Mouse (Mus musculus): ENCODE measurements around the gene Hoxb3. TPM values are rescaled to one million over a fixed set of nuclear protein-coding genes. Genes with fewer than 3 reads are reported as not detected.
A peak's percentile ranks its signal among the peaks of the same experiment; 100 is the strongest.

Gene Hoxb3
- polyA plus RNA-seq, 1 experiment from 2014 or later: 13.9 TPM

DNA sequence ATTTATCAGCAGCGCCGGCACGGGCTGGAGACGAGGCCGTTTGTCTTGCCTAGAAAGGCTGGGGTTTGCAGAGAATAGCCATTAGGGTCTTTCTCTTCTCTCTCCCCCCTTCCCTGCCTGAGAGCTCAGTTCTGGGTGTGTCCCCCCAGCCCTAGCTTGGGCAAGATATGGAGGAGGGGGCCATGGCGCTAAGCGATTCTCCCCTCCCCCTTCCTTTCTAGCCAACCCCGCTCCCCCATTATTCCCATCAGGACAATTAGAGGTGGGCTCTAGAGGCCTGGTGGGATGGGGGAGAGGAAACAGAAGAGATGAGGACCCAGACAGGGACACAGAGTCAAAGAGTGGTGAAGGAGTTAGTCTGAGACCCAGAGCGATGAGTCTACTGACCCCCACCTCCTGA lies 35.7 kb upstream of the Hoxb3 start:
- Histone ChIP-seq H3K9ac (replicated peaks; ENCODE audit: low read depth, low read length) (peak overlapping the region; percentile 100), H3K36me3 (ENCODE audit: control insufficient read depth, insufficient read depth, low read length) (peaks cover 6% of the 10 kb centered on the region; the same call in 1 of the 2 replicates), H3K27me3 (ENCODE audit: control insufficient read depth, insufficient read depth, low read length) (no peaks in the 10 kb centered on the region), H3K9me3 (ENCODE audit: control insufficient read depth, low read length) (no peaks in the 10 kb centered on the region), H3K27ac (ENCODE audit: low read depth, low read length) (peak overlapping the region; percentile 100), H3K4me2 (ENCODE audit: low read depth, low read length) (peak overlapping the region; percentile 100), H3K4me3 (ENCODE audit: low read depth, low read length) (peak overlapping the region; percentile 95), H3K4me1 (ENCODE audit: control insufficient read depth, insufficient read depth, low read length) (peaks cover 17% of the 10 kb centered on the region)
- WGBS: 2% methylated on average over 9 of the region's 9 CpGs
- peak; percentile 20; the same call in 1 of the 2 replicates for ATAC-seq (ENCODE audit: low read depth)

DNA sequence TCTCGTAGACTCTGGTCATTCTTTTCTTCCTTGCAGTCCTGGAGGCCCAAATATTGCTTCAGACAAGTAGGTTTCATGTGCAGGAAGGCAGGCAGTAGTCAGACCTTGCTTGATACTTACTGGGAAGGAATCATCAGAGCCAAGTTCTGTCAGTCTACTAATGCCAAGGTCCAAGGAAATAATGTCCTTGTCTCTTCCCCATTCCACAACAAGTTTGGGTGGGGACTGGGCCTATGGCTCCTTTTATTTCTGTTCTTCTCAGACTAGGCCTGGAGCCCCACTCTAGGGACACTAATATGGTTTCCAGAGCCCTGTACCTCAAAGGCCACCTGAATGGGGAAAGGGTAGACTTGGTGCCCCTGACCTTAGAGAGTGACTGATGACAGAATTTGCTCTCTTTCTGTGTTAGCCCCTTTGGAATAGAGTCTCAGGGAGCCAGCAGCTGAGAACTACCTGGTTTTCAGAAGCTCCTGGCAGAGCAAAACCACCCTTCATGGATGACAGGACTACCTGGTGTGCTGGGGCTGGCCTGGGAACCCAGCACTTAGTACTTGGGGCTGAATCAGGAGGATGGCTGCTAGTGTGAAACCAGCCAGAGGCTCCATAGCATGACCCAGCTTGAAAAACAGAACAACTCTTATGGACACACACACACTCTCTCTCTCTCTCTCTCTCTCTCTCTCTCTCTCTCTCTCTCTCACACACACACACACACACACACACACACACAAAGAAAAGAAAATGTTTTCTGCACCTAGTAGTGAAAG lies 34.5 kb upstream of the Hoxb3 start:
- H3K27me3 ChIP-seq (ENCODE audit: control insufficient read depth, insufficient read depth, low read length): no peaks in the 10 kb centered on the region
- peaks cover 6% of the 10 kb centered on the region; the same call in 1 of the 2 replicates for H3K36me3 ChIP-seq (ENCODE audit: control insufficient read depth, insufficient read depth, low read length)
- peak overlapping the region; percentile 100 for H3K9ac ChIP-seq (replicated peaks; ENCODE audit: low read depth, low read length)
- WGBS: 3% methylated on average over 1 of the region's 1 CpGs
- ATAC-seq (ENCODE audit: low read depth): no peak
- H3K4me3 ChIP-seq (ENCODE audit: low read depth, low read length): peak overlapping the region; percentile 95
- H3K9me3 ChIP-seq (ENCODE audit: control insufficient read depth, low read length): no peaks in the 10 kb centered on the region
- peak overlapping the region; percentile 100 for H3K27ac ChIP-seq (ENCODE audit: low read depth, low read length)
- H3K4me2 ChIP-seq (ENCODE audit: low read depth, low read length): peak overlapping the region; percentile 100
- peaks cover 17% of the 10 kb centered on the region for H3K4me1 ChIP-seq (ENCODE audit: control insufficient read depth, insufficient read depth, low read length)

DNA sequence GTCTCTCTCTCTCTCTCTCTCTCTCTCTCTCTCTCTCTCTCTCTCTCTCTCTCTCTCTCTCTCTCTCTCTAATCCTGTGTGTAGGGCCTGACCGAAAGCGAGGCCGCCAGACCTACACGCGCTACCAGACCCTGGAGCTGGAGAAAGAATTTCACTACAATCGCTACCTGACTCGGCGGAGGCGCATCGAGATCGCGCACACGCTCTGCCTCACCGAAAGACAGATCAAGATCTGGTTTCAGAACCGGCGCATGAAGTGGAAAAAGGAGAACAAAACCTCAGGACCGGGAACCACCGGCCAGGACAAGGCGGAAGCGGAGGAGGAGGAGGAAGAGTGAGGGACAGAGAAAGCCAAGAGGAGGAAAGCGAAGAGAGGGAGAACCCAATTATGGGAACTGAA lies 33.8 kb upstream of the Hoxb3 start:
- Histone ChIP-seq H3K4me1 (ENCODE audit: control insufficient read depth, insufficient read depth, low read length) (peaks cover 17% of the 10 kb centered on the region), H3K4me3 (ENCODE audit: low read depth, low read length) (peak overlapping the region; percentile 95), H3K9me3 (ENCODE audit: control insufficient read depth, low read length) (no peaks in the 10 kb centered on the region), H3K4me2 (ENCODE audit: low read depth, low read length) (peak overlapping the region; percentile 100), H3K27me3 (ENCODE audit: control insufficient read depth, insufficient read depth, low read length) (no peaks in the 10 kb centered on the region), H3K36me3 (ENCODE audit: control insufficient read depth, insufficient read depth, low read length) (peaks cover 4% of the 10 kb centered on the region; the same call in 1 of the 2 replicates), H3K9ac (replicated peaks; ENCODE audit: low read depth, low read length) (peak overlapping the region; percentile 100), H3K27ac (ENCODE audit: low read depth, low read length) (peak overlapping the region; percentile 100)
- WGBS: 7% methylated on average over 21 of the region's 21 CpGs
- no peak for ATAC-seq (ENCODE audit: low read depth)

GRCm38 (mm10) chr11:96289837-96290236 lies 33.3 kb upstream of the Hoxb3 start:
- Histone ChIP-seq H3K36me3 (ENCODE audit: control insufficient read depth, insufficient read depth, low read length) (no peaks in the 10 kb centered on the region), H3K9ac (replicated peaks; ENCODE audit: low read depth, low read length) (peak overlapping the region; percentile 100), H3K4me1 (ENCODE audit: control insufficient read depth, insufficient read depth, low read length) (peaks cover 17% of the 10 kb centered on the region), H3K27me3 (ENCODE audit: control insufficient read depth, insufficient read depth, low read length) (no peaks in the 10 kb centered on the region), H3K4me3 (ENCODE audit: low read depth, low read length) (peak overlapping the region; percentile 95), H3K4me2 (ENCODE audit: low read depth, low read length) (peak overlapping the region; percentile 100), H3K9me3 (ENCODE audit: control insufficient read depth, low read length) (no peaks in the 10 kb centered on the region), H3K27ac (ENCODE audit: low read depth, low read length) (peak overlapping the region; percentile 100)
- ATAC-seq (ENCODE audit: low read depth): no peak
- WGBS: 12% methylated on average over 6 of the region's 6 CpGs

DNA sequence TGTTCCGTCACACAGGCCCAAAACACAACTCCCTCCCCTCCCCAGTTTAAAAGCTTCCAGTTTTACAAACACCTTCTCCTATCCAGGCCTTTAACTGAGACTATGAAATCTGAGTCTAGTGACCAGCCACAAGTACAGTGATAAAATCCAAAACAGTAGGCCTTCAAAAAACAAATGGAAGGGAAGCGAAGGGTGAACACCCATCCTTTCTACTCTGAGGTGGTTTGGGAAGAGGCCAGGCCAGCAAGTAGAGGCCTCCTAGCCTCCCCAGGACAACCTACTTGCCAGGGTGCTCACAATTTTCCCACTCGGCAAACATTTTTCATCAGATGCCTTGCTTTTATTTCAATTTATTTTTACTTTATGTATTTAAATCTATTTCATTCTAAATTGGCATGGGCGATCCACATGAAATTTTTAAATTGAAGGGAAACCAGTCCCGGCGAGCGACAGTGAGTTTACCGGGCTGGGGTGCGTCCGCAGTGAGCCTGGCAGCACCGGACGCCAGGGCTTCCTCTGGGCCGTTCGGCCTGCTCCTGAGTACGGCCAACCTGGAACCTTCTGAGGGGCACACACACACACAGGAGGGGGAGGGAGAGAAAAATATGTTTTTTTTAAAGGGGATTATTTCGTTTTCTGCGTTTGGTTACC lies 32.3 kb upstream of the Hoxb3 start:
- Histone ChIP-seq H3K9ac (replicated peaks; ENCODE audit: low read depth, low read length) (peak overlapping the region; percentile 100), H3K36me3 (ENCODE audit: control insufficient read depth, insufficient read depth, low read length) (no peaks in the 10 kb centered on the region), H3K4me1 (ENCODE audit: control insufficient read depth, insufficient read depth, low read length) (peaks cover 18% of the 10 kb centered on the region), H3K4me3 (ENCODE audit: low read depth, low read length) (peak overlapping the region; percentile 95), H3K4me2 (ENCODE audit: low read depth, low read length) (peak overlapping the region; percentile 100), H3K27ac (ENCODE audit: low read depth, low read length) (peak overlapping the region; percentile 100), H3K27me3 (ENCODE audit: control insufficient read depth, insufficient read depth, low read length) (no peaks in the 10 kb centered on the region), H3K9me3 (ENCODE audit: control insufficient read depth, low read length) (no peaks in the 10 kb centered on the region)
- WGBS: 7% methylated on average over 17 of the region's 17 CpGs
- no peak for ATAC-seq (ENCODE audit: low read depth)

DNA sequence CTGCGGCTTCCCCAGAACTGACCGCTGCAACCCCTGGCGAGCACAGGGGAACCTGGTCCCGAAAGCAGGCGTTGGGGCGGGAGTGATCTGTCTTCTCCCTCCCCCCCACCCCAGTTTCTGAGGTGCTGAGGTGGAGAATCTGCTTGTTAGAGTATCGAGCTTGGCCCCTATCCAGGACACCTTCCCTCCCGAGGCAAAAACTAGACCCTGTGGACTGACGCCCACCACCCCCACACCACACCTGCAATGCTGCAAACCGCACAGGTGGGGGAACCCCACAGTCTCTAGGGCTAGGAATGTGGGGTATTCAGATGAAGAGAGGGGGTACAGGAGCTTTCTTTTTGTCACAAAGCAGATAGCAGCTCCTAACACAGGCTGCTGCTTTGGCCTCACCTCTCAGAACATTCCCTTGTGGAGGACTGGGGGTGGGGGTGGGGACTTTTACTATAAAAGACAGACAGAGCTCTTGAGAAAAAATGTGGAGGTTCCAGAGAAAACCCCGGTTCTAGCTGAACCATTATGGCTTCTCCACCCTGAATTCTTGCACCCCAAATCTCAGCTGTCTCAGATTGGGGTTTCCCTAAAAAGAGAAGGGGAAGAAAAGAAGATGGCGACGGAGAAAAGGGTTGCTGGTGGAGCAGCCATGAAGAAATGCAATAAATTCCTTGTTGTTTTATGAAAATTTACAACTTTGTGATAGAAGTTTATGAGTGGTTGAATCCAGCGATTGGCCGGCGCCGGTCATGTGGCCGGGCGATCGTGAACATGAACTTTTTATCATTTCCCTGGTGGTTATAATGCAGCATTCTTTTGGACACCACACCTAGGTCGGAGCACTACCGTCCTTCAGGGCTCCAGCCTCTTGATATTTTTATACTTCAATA lies 31.2 kb upstream of the Hoxb3 start, which contains the start of gene Hoxb6:
TSS of gene Hoxb6 (plus strand) at position 796 of the 884 bp plus-strand sequence.
- 2% methylated on average over 22 of the region's 22 CpGs for WGBS
- peak within 1 kb of the TSS; percentile 100 for H3K27ac ChIP-seq (ENCODE audit: low read depth, low read length)
- H3K36me3 ChIP-seq (ENCODE audit: control insufficient read depth, insufficient read depth, low read length): no peaks in the 10 kb centered on the region
- peak within 1 kb of the TSS; percentile 100 for H3K9ac ChIP-seq (replicated peaks; ENCODE audit: low read depth, low read length)
- peak within 1 kb of the TSS; percentile 100 for H3K4me2 ChIP-seq (ENCODE audit: low read depth, low read length)
- peaks cover 26% of the 10 kb centered on the region for H3K4me1 ChIP-seq (ENCODE audit: control insufficient read depth, insufficient read depth, low read length)
- no peaks in the 10 kb centered on the region for H3K27me3 ChIP-seq (ENCODE audit: control insufficient read depth, insufficient read depth, low read length)
- ATAC-seq (ENCODE audit: low read depth): peak; percentile 38
- H3K9me3 ChIP-seq (ENCODE audit: control insufficient read depth, low read length): no peaks in the 10 kb centered on the region
- peak within 1 kb of the TSS; percentile 95 for H3K4me3 ChIP-seq (ENCODE audit: low read depth, low read length)

DNA sequence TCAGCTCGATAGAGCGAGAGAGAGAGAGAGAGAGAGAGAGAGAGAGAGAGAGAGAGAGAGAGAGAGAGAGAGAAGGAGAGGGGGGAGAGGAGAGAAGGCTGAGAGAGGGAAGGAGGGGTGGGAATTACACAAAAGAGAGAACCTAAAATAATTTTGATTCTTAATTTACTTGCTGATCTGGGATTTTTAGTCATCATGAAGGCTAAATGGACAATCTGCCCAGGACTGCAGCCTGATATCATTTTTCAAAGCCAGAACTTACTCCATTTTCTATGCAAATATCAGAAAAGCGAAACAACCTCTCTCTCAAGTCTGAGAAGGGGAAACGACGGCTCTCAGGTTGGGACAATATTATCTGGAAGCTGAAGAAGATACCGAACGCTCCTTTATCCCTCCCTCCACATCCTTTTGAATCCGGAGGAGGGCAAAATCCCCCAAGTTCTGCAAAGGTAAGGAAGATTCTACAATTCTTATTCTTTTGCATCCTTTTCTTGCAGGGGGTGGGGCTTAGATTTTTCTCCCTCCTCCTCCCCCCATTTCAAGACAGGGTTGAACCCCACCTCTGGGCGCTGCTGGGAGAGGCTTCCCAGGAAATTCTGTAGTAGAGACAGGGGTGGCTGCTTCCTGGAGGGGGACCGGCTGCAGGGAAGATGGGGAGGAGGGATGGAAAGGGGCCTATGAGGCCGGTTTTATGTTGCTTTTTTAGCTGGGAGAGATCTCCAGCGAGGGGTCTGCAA lies 30.4 kb upstream of the Hoxb3 start:
- no peak for ATAC-seq (ENCODE audit: low read depth)
- Histone ChIP-seq H3K27ac (ENCODE audit: low read depth, low read length) (peak overlapping the region; percentile 100), H3K4me1 (ENCODE audit: control insufficient read depth, insufficient read depth, low read length) (peaks cover 34% of the 10 kb centered on the region), H3K27me3 (ENCODE audit: control insufficient read depth, insufficient read depth, low read length) (no peaks in the 10 kb centered on the region), H3K4me2 (ENCODE audit: low read depth, low read length) (peak overlapping the region; percentile 100), H3K4me3 (ENCODE audit: low read depth, low read length) (peak overlapping the region; percentile 95), H3K9me3 (ENCODE audit: control insufficient read depth, low read length) (no peaks in the 10 kb centered on the region), H3K36me3 (ENCODE audit: control insufficient read depth, insufficient read depth, low read length) (no peaks in the 10 kb centered on the region), H3K9ac (replicated peaks; ENCODE audit: low read depth, low read length) (peak overlapping the region; percentile 100)
- 3% methylated on average over 12 of the region's 12 CpGs for WGBS

GRCm38 (mm10) chr11:96293302-96293921 lies 29.7 kb upstream of the Hoxb3 start:
- Histone ChIP-seq H3K36me3 (ENCODE audit: control insufficient read depth, insufficient read depth, low read length) (no peaks in the 10 kb centered on the region), H3K4me1 (ENCODE audit: control insufficient read depth, insufficient read depth, low read length) (peaks cover 34% of the 10 kb centered on the region), H3K4me2 (ENCODE audit: low read depth, low read length) (peak overlapping the region; percentile 100), H3K4me3 (ENCODE audit: low read depth, low read length) (peak overlapping the region; percentile 95), H3K9me3 (ENCODE audit: control insufficient read depth, low read length) (no peaks in the 10 kb centered on the region), H3K9ac (replicated peaks; ENCODE audit: low read depth, low read length) (peak overlapping the region; percentile 100), H3K27ac (ENCODE audit: low read depth, low read length) (peak overlapping the region; percentile 100), H3K27me3 (ENCODE audit: control insufficient read depth, insufficient read depth, low read length) (no peaks in the 10 kb centered on the region)
- 1% methylated on average over 22 of the region's 22 CpGs for WGBS
- no peak for ATAC-seq (ENCODE audit: low read depth)

All from neural tube, embryonic 14.5 days (tissue).